Mouse (Mus musculus): ENCODE data around the gene Maz.

Maz gene

GRCm38 (mm10) chr7:127004122-127004875 lies 22.5 kb downstream of the Maz start:
- DNase-seq = no peak

DNA sequence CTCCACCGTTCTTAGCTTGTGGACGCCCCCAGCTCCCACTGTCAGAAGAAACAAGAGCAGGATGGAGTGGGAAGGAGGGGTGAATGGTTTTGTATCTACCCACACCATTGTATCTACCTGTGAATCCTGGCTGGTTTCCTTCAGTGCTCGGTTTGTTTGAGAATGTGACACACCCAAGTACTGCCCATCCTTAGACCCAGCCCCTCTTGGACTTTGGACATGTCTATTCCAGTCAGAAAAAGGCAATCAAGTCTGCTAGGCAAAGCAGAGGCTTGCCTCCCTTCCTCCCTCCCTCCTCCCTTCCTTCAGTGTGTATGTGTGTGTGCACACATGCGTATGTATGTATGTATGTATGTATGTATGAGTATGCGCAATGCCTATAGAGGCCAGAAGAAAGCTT lies 23.2 kb downstream of the Maz start:
- DNase-seq = no peak

DNA sequence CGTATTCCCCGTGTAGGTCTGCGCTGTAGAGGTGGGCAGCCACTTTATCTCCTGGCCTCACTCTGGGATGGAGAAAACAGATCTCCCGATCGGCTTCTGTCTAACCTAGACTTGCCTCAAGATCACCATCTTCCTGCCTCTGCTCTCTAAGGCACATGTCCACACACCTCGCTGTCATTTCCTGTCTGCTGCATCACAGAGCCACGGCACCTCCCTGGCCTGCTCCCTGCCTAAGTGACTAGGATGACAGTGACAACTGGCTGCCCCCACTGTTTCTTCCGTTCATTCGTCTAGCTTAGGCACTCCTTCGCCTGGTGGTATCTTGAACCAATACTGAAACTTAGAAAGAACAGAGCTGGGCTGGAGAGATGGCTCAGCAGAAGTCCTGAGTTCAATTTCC lies 27.3 kb downstream of the Maz start:
- no peak for DNase-seq

- no peak for DNase-seq
These were observed 30.4 kb downstream of the Maz start for GRCm38 (mm10) chr7:126996449-126996848.

- no peak for DNase-seq
These were observed 38.0 kb downstream of the Maz start for GRCm38 (mm10) chr7:126988816-126989215.

DNA sequence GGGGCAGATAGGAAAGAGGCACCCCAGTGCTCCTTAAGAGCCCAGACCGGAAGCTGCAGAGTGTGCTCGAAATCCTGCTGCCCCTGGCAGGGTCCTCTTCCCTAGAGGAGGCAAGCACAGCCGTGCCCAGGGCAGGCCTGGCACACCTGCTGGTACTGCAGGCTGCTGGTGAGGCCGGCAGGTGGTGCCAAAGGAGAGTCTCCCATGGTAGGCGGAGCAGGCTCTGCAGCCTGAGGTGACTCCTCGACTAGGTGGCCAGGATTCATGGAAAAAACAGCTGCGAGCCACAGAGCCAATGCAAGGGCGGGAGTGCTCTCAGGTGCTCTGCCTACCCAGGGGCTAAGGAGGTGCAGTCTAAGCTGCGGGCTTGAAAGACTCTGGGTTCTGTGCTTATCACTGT lies 40.5 kb downstream of the Maz start:
- peak; percentile 27 for DNase-seq

DNA sequence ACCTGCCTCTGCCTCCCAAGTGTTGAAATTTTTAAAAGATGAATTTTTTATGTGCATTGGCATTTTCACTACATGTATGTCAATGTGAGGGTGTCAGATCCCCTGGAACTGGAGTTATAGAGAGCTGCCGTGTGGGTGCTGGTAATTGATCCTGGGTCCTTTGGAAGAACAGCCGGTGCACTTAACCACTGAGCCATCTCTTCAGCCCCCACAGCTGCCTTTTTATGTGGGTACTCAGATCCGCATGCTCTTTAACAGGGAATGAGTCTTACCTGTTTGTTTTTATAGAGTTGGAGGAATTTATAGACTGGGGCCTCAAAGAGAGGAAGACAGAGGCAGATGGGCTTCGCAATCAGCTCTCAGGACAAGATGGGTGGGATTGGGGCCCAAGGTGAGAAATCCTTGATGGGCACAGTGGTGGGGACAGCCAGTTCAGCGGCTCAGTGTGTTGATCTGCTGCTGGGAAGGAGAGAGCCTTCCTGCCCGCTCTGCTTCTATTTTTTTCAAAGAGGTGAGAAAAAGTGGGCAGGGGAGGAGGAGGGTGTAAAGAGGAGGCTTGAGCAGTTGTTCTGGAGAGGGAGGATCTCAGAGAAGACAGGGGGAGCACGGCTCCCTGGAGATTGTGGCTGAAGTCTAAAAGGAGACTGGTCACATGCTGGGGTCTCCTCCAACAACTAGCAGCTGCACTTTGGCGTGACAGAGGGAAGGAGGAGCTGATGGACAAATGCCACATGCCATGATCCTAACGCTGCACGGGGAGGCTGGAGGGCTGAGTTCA lies 42.0 kb downstream of the Maz start:
- no peak for DNase-seq

- DNase-seq = no peak
These were observed 43.7 kb downstream of the Maz start for GRCm38 (mm10) chr7:126983113-126983512.

DNA sequence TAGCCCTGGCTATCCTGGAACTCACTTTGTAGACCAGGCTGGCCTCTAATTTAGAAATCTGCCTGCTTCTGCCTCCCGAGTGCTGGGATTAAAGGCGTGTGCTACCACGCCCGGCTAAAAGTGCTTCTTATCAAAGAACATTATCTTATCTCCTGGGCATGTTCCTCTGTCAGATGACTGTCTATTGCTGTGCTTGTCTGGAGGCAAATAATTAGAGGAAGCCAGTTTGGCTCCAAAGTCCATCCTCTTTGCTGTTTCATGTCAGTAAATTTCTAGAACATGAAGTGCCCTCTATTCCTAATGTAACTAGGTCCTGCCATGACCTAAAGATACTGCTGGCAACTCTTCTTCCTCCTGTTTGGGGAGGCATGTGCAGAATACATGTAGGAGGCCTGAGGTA lies 44.8 kb downstream of the Maz start:
- DNase-seq = no peak

- no peak for DNase-seq
These were observed 45.2 kb downstream of the Maz start for GRCm38 (mm10) chr7:126981601-126982000.

- DNase-seq = no peak
These were observed 48.0 kb downstream of the Maz start for GRCm38 (mm10) chr7:126978841-126979240.

- no peak for DNase-seq
These were observed 49.9 kb downstream of the Maz start for GRCm38 (mm10) chr7:126976878-126977459.

DNA sequence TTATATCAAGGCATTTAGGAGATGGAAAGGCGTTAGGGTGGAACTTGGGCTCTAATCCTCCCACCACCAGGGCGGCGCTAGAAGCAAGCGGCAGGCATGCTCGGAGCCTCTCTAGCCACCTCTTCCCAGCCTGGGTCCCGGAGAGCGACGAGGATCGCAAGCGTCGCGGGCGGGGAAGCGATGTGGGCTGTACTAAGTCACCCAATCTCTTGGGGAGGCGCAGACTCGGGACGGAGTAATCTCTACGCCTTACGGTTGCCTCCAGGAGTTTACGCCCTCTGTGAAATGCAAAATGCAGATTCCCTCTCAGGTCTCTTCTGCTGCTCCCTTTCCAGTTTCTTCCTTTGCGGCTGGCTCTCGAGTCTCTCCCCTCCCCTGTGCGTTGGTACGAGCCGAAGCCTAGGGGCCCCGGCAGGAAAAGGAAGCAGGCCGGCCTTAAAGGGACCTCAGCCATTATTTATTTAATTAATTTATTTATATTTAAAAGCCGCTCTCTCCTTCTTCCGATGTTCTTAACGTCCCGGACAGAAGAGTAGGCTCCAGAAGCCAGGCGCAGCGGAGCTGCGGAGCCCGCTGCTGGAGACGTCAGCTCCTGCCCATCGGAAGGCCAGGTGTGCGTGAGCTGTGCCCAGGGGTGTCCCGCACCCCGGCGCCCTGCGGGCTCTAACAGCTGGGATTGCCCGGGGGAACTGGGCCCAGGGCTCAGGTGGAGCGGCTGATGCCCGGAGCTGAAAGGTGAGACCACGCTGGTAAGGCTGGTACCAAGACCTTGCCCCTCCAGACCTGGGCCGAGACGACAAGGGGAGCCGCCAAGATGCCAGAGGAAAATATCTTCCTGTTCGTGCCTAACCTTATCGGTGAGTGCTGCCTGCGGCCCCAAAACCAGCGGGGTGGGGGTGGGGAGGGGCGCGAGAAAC lies 50.6 kb downstream of the Maz start, which contains the start of gene Cdiptos:
Cdiptos (minus strand) TSS at position 149 of the 917 bp plus-strand sequence.
- peak; percentile 98 for DNase-seq

GRCm38 (mm10) chr7:126975893-126975949 lies 51.1 kb downstream of the Maz start, which contains the start of gene Cdipt:
TSS of gene Cdipt (plus strand) at chr7:126975914.
- no peak for DNase-seq

- no peak for DNase-seq
These were observed 51.3 kb downstream of the Maz start for GRCm38 (mm10) chr7:126975493-126975892.

Measured in embryo, embryonic 11 days (tissue).